Mouse (Mus musculus): ENCODE results near the gene Fam117a.
"Not testable (repeated sequence)": the region's sequence is repeated elsewhere in the genome, so short reads cannot be mapped to it uniquely, and the experiment has no call there.

Fam117a gene

GRCm38 (mm10) chr11:95392708-95393499 is 56.1 kb downstream of the Fam117a start:
- no peak for DNase-seq (ENCODE audit: low read depth)

GRCm38 (mm10) chr11:95393500-95393816 is 56.6 kb downstream of the Fam117a start:
- DNase-seq (ENCODE audit: low read depth): no peak

GRCm38 (mm10) chr11:95394112-95394511 is 57.3 kb downstream of the Fam117a start:
- DNase-seq (ENCODE audit: low read depth): no peak

- no peak for DNase-seq (ENCODE audit: low read depth)
Measured at GRCm38 (mm10) chr11:95396548-95396947, 59.7 kb downstream of the Fam117a start.

GRCm38 (mm10) chr11:95397843-95398835 is 61.3 kb downstream of the Fam117a start:
- DNase-seq (ENCODE audit: low read depth): peak; percentile 82

- DNase-seq (ENCODE audit: low read depth): no peak
Measured at GRCm38 (mm10) chr11:95399520-95400020, 62.8 kb downstream of the Fam117a start.

- DNase-seq (ENCODE audit: low read depth): no peak
Measured at GRCm38 (mm10) chr11:95401568-95401967, 64.8 kb downstream of the Fam117a start.

- no peak for DNase-seq (ENCODE audit: low read depth)
Measured at GRCm38 (mm10) chr11:95402196-95402595, 65.4 kb downstream of the Fam117a start.

GRCm38 (mm10) chr11:95402658-95403101 is 65.9 kb downstream of the Fam117a start:
- no peak for DNase-seq (ENCODE audit: low read depth)

- DNase-seq (ENCODE audit: low read depth): no peak
Measured at GRCm38 (mm10) chr11:95403382-95404340, 66.8 kb downstream of the Fam117a start.

- no peak for DNase-seq (ENCODE audit: low read depth)
Measured at GRCm38 (mm10) chr11:95405771-95406170, 69.0 kb downstream of the Fam117a start.

GRCm38 (mm10) chr11:95406398-95406797 is 69.6 kb downstream of the Fam117a start:
- DNase-seq (ENCODE audit: low read depth): not testable (repeated sequence)

- DNase-seq (ENCODE audit: low read depth): no peak
Measured at GRCm38 (mm10) chr11:95409450-95410112, 72.8 kb downstream of the Fam117a start.

GRCm38 (mm10) chr11:95411453-95412013 is 74.7 kb downstream of the Fam117a start:
- DNase-seq (ENCODE audit: low read depth): no peak

GRCm38 (mm10) chr11:95412615-95413014 is 75.8 kb downstream of the Fam117a start:
- no peak for DNase-seq (ENCODE audit: low read depth)

- peak; percentile 97 for DNase-seq (ENCODE audit: low read depth)
Measured at GRCm38 (mm10) chr11:95413641-95414535, 77.1 kb downstream of the Fam117a start, which contains the start of gene Spop. Gene Spop, plus strand, starts transcription at chr11:95414080.

- peak; percentile 96 for DNase-seq (ENCODE audit: low read depth)
Measured at GRCm38 (mm10) chr11:95414536-95415161, 77.8 kb downstream of the Fam117a start.

GRCm38 (mm10) chr11:95415931-95416330 is 79.1 kb downstream of the Fam117a start:
- no peak for DNase-seq (ENCODE audit: low read depth)

- DNase-seq (ENCODE audit: low read depth): no peak
Measured at GRCm38 (mm10) chr11:95417341-95417740, 80.5 kb downstream of the Fam117a start.

Measured in naive thymus-derived CD4-positive, alpha-beta T cell, adult 2 months (primary cell).